Mouse (Mus musculus) gastrocnemius, postnatal 10 days (tissue): ENCODE results near the gene Map2k5. TPM values are rescaled to one million over a fixed set of nuclear protein-coding genes. Genes with fewer than 3 reads are reported as not detected.

Source experiments
- DNase-seq: peaks from one replicate; pipeline ENCODE4 v3.0.0; 2021; ENCODE audit warnings: mixed read lengths
- total RNA-seq, 2 experiments: library from RNA; stranded (reverse); gene quantifications; 2 replicates each; pipeline ENCODE4 v1.2.3; 2021

The Map2k5 gene
- total RNA-seq, 2 experiments from 2014 or later = 18.8 to 19.0 TPM

DNA sequence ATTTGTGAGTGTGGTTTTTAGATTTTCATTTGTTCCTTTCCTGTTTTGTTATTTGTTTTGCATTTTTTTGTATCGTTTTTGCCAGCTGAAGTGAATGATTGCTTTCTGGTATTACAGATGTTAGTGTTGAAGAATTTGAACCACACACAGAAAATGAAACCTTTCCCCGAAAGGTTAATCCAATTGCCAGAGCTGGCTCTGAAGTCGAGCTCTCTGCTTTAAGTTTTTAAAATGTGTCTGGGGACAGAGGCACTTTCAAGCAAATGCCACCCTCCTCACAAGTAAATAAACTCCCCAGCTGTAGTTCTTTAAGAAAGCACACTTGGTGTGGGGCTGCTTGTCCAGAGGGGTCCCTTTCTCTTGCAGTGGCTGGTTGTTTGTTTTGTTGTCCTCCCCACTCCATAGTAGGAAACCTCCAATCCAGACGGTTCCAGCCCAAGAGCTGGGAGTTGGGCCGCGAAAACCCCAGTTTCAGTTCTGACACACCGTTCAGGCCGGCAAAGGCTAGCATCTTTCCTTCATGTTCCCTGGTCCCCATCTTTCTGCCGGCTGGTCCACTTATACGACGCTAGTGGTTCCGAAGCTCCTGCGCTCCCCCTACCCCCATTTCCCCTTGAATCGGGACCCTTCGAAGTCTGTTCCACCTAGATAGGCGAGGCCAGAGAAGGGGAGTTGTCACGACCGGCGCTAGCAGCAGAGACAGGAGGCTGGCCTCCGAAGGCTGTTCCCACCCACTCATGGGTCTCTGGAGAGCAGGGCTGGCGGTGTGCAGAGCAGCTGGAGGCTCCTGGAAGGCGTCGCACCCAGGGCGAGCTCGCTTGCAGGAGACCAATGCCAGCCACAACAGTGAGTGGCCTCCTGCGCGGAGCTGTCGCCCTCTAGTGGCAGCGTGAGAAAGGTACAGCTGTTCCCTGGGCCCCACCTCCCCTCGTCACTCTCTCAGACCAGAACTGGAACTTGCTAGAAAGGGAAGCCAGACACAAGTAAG is 254.0 kb downstream of the Map2k5 start:
- DNase-seq = peak; percentile 92

DNA sequence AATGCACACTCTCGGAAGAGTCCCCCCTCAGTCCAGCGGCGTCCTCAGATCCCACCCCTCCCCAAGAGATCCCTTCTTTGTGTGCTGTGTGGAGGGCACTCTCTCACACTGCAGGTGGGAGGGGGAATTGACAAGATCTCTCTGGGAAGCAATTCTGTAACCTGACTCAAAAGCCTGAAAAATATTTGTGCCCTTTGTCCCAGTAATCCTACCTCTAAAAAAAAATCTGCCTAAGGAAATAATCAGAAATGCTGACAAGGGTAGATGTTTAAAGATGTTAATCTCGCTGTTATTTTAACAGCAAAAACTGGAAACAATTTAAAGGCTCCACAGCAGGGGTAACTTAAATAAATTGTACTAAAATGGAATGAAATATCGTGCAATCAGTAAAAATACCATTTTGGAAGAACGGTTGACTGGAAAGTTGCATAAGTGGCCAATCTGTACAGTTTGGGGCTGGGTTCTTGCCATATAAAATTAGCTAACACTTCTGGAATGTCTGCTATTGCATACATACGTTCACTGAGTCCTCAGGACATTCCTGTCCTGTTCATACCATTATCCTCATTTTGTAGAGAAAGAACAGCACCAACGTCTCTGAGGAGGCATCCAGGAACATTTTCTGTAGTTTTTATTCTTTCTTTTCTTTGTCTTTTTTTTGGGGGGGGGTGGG is 255.4 kb downstream of the Map2k5 start:
- DNase-seq = no peak

DNA sequence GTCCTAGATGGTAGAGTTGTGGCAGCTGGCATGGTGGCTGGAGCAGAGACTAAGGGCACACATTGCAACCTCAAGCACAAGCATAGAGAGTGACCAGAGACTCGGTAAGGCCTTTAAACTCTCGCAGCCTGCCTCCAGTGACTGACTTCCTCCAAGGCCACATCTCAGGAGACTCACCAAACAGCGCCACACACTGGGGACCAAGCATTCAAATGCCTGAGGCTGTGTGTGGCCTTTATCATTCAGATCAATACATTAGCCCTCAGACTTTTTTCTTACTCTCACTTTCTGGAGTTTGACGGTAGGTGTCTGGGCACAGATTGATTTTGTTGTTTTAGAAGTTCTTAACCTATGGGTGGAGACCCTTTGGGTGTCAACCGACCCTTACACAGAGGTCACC is 259.3 kb downstream of the Map2k5 start:
- DNase-seq = no peak

Other genes with a start within 250 kb of the Map2k5 start
- gene Skor1, start 228.9 kb downstream of the Map2k5 start, total RNA-seq = under 1 TPM in 1 of 2 experiments, not detected in 1; 0.09 TPM
- gene 2300009A05Rik, start 21.3 kb upstream of the Map2k5 start, total RNA-seq = 10 to 100 TPM; 29.1 to 31.9 TPM
- not detected for gene Iqch, start 224.6 kb upstream of the Map2k5 start, total RNA-seq
- gene Aagab, start 224.8 kb upstream of the Map2k5 start, total RNA-seq = 10 to 100 TPM; 13.0 to 14.5 TPM